Mouse (Mus musculus) mesoderm, embryonic 11.5 days (tissue): ENCODE results near the gene Nav2.

Experiments used
- DNase-seq: peaks from one replicate; pipeline ENCODE4 v3.0.0-alpha.2; 2012; ENCODE audit warnings: low read depth, low spot score

The Nav2 gene

DNA sequence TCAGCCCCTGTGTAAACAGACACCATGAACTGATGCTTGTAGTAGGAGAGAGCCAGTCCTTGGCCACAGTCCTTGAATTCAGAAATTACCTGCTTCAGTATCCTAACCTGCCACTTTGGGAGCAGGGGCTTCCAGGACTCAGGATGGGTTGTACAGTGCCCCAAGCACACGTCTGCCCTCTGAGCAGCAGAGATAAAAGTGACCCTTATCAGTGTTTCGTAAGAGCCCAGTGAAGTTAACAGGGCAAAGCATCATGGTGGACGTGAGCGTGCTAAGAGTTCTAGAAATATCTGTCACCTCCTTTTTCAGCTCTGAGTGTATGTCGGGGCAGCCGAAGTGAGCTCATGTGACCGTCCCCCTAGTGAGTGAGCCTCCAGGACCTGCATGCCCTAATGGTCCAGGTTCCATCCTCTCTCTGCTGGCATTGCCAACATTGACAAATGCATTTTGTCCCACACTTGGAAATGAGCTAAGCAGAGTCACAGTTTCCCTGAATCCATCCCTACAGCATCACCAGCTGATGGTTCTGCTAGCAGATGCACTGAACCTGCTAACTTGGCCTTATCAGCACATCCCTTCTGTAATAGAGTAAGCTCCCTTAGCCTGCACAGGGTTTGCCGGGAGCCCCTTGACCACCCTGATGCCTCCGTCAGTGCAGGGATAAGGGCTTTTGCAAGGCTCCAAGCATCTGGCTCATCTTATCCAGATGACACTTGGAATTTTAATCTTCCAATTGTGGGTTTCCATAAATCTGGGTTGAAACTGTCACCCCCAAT, 418.6 kb downstream of the Nav2 start:
- DNase-seq: no peak

DNA sequence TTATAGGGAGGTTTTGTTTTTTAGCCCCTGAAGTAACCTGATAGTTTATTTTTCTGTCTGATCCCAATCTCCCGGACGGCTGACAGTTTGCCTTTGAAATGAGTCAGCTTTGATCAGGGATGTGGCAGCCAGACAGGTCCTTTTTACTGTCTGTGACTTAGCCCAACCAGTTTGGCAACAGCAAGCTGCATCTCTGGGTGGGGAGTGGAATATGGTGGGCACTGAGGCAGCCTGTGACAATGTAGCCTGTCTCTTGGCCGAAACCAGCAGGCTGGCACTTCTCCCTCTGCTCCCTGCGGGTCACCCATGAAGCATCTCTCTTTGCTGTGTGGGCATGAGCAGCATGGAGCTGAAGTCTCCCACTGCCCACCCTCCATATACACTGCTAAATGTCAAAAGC, 421.7 kb downstream of the Nav2 start:
- DNase-seq: no peak

DNA sequence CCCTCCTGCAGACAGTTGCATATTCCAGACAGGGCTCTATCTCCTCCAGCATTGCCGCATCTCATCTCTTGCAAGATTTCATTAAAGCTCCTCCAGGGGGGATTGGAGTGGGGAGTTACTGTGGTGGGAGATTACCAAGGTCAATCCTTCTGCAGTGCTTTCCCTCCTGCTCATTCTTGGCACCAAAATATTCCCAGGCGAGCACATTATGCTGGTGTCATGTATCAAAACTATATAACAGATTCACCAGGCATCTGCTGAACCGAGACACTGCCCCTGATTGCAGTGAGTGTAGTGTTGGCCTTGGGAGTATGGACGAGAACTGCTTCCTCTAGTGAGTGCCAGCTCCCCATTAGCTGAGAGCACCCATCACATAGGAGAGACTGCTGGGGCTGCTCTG, 423.4 kb downstream of the Nav2 start:
- no peak for DNase-seq

DNA sequence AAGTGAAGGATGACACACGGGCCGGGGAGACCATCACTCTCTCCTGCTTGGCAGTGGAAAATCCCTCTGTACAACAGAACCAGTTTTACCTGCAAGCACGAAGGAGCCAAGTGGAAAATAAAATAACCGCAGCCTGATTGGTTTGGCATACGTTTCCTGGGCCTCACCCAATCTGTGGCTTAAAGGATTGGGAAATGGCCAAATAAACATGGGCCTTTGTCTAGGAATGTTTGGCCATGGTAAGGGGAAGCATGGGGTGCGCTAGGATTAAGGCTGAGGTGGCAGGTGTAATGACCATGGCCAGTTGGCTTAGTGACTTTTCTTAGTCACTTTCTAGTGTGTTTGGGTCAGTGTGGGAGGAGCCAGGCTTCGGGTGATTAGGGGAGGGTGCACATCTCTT, 424.1 kb downstream of the Nav2 start:
- DNase-seq: no peak

DNA sequence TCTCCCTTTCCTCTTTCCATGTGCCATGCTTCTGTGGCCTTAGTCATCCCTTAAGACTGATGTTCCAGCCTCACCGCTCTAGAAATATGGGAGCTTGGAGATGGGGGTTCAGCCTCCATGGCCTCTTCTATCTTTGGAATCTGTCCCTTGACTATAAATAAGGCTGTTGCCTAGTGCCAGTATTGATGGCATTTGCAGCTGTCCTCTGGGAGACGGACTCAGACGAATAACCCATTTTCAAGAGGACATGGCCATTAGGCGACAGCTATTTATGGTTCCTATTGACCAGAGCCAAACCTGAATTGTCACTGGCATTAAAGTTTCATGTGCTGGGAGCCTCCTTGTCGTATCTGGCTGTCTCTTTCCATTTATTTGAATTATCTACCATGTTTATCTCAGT, 425.6 kb downstream of the Nav2 start:
- DNase-seq: peak; percentile 55

DNA sequence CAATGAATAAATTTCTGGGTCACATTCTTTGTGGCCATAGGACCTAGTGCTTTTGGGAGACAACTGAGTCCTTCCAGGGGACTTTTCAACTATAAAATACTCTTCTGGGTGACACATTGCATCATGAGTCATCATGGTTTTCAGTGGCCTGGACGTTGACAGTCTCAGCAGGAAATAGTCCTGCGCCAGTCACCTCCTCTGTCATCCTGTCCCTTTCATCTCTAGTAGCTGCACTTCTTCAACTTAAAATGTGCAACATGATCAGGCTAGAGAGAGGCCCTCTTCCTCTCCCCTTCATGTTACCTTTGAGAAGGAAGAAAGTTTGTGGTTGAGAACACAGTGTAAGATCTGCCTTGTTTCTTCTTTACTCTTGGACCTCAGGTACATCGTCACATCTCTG, 426.5 kb downstream of the Nav2 start:
- DNase-seq: no peak

DNA sequence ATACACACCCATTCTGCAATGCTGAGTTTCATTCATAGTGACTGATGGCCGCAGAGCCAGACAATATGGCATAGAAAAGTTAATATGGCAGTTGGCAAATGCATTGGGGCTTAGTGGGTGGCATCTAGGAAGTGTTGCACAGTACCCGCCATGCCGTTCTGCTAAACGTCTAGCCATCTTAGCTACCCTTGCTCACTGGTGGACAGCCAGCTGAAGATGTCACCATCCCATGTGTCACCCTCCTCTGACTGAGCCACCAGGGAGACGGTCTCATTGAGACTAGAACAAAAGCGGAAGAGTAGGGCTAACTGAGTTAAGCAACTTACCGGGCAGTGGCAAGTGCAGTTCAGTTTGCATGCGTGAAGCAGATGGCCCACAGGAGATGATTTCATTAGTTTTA, 428.2 kb downstream of the Nav2 start:
- no peak for DNase-seq

DNA sequence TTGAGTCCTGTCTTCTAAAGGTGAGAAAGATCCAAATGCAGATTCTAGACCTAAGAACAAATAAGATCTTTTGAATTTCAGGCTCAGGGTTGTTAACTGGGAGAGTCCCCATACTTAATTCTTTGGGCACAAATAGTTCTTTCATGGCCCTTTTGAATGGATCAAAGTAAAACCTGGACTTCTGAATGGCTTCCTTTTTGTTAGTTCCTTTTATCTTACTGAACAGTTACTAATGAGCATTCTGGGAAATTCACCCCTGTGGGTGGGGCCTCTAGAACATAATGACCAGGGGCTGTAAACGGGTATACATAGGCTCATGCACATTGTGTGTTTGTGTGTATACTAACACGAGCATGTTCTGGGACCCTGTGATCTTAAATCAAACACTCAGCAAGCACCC, 429.2 kb downstream of the Nav2 start:
- DNase-seq: no peak

DNA sequence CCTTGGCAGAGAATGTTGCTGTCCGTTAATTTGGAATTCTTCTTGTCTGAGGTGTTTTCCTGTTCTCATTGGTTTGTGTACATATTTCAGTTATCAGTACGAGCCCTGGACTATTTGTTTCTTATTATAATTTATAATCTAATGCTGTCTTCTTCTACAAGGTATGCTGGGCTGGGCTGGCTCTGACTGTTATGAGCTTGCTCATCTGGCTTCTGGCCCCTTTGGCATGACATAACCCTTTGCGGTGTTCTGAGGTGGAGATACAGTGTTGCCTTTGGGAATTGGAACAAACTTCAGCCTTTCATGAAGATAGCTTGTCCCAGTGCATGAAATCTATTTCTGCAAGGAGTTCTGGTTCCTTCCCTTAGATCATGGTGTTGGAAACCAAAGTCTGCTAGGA, 431.4 kb downstream of the Nav2 start:
- no peak for DNase-seq

DNA sequence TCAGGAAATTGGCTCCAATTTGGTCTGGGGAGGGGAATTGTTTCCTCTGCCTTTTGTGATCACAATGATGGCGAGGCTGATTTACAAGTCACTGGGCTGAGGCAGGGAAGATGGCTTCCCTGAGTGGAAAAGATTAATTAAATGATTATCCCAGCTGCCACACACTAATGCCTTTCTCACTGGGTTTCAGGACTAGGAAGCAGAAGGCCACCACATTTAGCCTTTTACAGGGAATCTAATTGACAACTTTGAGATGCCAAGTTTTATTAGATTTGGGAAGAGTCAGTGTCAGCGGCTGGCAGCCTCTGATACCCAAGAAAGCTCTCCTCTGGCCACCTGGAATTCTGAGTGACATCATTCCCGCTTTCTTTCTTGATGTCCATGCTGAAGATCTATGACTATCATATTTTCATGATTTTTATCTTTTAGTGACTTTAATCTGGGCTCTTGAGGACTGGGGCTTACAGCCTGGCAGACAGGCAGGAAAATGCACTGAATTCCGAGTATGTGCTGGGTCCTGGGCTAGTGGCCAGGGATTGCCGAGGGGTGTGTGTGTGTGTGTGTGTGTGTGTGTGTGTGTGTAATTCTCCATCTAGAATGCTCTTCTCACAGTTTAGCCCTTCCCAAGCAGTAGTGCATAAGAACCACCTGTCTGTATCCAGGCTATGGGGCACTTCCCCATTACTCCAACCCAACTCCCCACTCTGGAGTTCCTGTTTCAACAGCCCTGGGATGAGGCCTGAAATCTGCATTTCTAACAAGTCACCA, 432.8 kb downstream of the Nav2 start:
- no peak for DNase-seq

DNA sequence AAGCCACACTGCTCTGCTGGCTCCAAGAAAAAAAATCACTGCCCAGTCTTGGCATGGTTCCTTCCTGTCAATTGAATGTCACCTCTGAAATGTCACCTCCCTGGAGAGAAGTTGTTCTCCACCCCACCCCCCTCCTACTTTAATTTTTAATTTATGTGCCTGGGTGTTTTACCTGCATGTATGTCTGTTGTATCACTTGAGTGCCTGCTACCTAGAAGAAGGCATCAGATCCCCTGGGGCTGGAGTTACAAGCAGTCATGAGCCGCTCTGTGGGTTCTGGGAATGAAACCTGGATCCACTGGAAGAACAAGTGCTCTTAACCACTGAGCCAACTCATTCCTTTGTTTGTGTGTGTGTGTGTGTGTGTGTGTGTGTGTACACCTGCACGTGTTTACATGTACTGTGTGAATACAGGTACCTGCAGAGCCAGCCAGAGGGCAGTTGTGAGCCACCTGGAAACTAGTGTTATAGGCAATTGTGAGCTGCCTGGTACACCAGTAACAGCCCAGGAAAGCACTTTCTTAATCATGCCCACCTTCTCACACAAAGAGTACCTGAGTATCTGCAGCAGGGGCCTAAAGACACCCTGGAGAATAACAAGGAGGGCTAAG, 433.5 kb downstream of the Nav2 start:
- DNase-seq: no peak

DNA sequence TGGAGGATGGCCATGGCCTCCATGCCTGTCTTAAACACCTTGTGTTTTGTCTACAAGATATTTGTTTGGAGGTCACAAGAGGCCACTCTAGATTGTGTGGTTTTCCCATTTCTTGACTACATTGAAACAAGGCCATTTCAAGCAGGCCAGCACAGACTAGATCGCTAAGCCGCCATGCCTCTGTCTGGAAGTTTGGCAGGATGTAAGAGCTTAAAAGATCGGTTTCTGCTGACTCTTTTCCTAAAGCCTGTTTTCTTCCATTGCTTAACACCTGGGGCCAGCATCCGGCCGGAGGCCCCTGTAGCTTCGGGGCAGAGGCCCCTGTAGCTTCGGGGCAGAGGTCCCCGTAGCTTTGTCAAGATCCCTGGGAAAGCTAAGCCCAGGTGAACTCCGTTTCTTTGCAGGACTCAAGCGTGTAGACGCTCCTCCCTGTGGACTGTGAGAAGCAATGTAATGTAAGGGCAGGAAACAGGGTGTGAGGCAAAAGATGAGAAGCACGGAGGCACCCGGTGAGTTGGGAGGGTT, 434.1 kb downstream of the Nav2 start:
- no peak for DNase-seq

DNA sequence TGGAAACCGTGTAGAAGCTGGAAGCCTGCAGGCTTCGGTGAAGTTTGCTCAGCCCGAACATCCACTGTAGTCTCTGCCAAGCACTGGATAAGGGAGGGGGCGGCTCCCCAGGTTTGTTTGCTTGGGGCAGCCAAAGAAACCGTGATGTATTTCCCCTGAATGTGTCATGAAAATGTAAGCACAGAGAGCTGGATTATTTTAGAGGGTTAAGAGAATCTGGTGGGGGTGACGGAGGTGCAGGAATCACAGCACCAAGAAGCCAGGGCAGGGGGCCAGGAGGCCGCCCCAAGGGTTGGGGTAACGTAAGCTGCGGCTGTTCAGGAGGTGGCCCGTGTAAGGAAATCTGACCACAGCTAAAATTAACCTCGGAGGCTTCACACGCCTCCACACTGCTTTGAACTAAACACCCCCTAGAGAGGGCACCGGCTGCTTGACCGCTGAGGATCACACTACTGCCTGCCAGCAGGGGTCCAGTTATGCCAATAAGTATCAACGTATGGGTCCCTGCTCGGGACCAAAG, 434.6 kb downstream of the Nav2 start:
- DNase-seq: no peak

DNA sequence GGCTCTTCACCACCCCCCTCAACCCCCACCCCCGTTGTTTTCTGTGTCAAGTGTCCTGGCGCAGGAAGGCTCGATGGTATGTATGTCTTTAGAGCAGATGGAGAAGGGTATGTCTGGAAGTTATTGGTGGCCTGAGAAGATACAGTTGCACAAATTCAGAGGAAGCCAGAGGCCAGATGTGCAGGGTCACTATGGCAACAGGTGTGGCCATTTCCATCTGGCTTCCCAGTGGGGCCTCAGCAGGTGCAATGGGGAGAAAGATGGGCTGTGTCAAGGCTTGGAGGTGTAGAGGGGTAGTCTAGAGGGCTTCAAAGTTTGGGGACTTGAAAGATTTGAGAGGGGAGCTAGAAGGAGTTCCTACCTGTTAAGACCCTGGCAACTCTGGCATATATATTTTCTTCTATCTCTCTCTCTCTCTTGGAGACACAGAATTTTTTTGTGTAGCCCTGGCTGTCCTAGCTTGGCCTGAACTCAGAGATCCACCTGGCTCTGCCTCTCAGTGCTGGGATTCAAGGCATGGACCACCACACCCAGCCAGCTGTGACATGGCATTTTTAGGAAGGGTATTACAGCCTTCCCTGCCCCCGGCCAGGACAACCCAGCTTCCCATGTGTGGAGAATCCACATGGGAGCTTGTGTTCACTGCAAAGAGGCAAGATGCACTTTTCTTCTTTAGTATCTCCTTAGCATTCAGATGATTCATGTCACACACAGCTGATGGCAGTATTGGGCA, 435.4 kb downstream of the Nav2 start:
- DNase-seq: no peak

DNA sequence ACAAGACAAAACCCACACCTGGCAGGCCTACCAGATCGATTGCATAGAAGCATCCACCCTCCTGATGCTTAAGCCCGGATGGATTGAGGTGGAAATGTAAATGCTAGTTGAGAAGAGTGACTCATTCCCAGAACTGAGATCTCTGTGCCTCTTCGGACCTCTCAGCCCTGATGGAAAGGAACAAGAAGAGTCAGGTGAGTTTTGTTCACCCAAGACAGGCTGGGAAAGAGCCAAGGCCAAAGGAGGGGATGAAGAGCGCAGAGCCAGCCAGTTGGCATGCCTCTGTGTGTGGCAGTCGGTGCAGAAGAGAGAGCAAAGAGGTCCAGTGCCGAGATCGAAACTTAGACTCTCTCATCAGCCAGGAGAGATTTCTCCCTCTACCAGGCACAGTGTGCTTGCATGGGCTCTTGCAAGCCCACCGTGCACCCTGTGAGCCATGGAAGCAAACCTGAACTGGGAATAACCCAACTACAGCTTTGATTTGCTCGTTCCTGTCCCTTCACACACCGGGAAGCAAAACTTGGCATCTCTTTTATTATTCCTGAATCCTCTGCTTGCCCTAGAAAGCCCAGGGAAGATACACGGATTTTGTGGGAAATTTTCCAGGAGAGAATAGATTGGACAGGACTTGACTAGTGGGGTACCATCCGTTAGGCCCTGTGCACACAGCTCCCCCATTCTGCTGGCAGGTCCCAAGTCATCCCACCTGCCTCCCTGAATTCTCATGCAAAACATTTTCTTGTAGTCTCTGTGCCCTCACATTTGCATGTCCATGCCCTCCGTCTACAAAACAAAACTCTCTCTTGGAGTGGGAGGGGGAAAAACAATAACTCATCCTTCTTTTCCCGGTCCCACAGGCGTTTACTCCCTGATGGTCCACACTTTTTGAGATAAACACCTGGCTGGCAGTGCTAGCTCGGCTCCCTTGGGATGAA, 439.1 kb downstream of the Nav2 start:
- DNase-seq: no peak

DNA sequence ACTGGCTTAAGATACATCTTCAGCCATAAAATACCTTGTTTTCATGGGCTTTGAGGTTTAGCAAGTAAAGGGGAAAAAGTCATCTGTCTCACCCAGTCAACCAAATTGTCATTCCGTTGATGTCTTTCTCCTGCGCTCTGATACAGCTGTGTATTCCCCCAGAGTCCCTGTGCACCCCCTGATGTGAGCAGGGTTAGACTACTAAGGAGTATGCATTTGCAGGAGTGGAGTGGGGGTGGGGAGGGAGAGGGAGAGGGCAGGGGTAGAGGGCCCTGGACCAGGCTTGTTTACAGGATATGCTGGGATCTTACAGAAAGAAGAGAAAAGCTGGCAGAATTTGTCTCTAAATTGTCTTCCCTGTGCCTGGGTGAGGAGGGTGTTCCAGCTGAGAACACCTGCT, 440.1 kb downstream of the Nav2 start:
- no peak for DNase-seq

DNA sequence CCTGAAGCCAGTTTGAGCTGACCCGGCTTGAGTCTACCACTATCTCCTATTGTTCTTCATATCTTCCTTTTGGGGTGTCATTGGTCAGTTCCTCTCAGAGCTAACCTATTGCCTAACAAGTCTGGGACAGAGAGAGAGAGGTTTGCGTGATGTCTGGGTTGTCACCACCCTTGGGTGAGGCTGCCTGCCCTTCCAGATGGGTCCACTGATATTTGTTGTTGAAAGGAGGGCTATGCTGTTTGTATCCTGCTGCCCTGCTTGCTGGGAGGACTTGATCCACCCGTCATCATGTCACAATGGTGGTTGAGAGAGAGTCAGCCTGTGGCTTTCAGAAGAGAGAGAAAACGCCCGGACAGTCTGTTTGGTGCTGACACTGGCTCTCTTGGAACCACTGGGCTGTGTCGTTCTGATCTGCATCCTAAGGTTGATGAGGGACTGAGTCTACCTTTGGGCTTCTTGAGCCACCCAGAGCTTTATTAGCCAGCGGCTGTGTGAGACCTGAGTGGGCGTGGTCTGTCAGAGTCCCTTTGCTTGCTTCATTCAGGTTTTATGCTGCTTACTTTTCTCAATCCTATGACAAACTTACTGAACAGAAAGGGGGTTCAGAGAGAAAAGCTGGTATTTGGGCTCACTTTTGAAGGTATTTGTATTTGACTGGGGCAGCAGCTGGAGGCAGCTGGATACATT, 441.9 kb downstream of the Nav2 start:
- no peak for DNase-seq

DNA sequence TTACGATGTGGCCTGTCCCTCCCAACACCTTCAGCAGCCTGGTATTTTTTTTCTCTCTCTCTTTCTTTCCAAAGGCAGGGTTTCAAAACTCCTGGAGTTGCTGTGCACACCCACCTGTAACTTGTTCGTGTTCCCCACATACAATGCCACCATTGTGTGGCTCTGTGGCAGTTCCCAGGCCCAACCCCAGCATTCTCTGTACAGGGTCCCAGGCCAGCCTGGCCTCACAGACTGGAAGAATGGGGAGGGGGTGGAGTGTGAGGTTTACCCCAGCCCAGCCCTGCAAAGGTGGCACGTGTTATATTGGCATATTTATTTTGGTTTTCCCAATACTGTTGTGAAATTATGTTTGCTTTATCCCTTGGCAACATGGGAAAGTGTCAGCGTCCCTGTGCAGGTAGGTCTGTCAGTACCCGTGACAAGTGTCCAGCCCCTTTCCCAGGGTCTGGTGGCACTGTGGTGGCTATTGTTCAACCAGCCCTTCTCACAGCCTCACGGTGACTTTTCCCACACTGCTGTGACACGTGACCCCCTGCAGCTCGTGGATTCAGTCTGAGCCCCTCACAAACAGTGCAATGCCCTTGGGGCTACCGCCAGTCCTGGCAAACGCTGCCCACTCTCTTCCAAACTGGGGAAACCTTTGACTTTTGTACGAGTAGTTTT, 443.2 kb downstream of the Nav2 start:
- DNase-seq: no peak

DNA sequence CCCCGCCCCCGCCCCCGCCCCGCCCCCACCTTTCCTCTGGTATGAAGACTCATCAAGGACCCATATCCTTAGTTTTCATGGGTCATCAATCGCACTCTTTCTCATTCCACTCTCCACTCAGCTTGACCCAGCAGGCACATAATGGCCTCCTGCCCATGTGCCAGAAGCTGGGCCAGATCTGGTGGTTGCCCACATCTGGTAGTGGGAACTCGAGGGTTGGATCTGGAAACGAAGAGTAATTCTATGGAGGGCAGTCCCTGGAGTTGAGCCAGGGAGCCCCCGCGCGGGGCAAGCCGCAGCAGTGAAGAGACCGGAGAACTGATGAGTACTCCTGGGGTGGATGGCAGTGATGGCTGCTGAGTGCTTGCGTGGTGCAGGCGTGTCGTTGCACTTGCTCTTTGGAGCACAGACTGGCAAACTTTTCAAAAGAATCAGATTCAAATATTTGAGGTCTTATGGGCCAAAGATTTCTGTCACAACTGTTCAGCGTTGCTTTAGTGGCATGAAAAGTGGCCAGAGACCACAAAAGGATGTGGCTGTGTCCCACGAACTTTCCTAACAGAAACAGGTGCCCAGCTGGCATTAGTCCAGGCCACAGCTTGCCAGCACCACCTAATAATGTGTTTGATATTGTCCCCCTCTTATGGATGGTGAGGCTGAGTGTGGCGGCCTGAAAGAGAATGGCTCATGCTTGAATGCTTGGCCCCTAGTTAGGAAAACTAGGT, 449.1 kb downstream of the Nav2 start:
- DNase-seq: no peak
